Mouse (Mus musculus): Measurements from ENCODE around the gene Vac14. TPM values are rescaled to one million over a fixed set of nuclear protein-coding genes. Genes with fewer than 3 reads are reported as not detected.
A peak's percentile ranks its signal among the peaks of the same experiment; 100 is the strongest.

The Vac14 gene
- polyA plus RNA-seq, 1 experiment from 2014 or later = 20.1 TPM

DNA sequence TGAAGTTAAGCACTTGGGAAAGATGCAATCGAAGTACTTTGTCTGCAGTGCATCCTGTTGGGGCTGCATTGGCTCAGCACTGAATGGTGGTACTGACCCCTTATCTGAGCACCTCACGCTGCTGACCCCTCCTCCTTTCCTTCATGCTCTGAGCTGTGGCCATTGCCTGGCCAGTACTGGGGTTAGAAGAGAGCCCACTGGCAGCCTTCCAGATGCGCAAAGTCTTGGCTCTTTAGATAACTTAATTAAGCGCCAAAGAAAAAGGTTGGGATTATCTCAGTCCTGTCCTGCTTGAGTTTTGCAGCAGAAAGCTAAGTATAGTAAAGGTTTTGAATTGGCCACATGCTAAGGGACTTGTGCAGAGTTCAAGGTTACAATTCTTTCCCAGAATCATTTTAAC is 26.0 kb downstream of the Vac14 start:
- Histone ChIP-seq H3K27ac (ENCODE audit: low read length) (no peak overlapping the region), H3K4me3 (ENCODE audit: low read length) (no peak overlapping the region), H3K9ac (ENCODE audit: low read depth, low read length) (no peak overlapping the region), H3K4me1 (ENCODE audit: control insufficient read depth, insufficient read depth, low read length) (no peaks in the 10 kb centered on the region), H3K36me3 (ENCODE audit: control insufficient read depth, insufficient read depth, low read length) (peaks cover 2% of the 10 kb centered on the region; the same call in 1 of the 2 replicates), H3K4me2 (ENCODE audit: low read depth, low read length) (no peak overlapping the region), H3K27me3 (replicated peaks; ENCODE audit: control insufficient read depth, insufficient read depth, low read length) (no peaks in the 10 kb centered on the region), H3K9me3 (ENCODE audit: control insufficient read depth, low read length) (no peaks in the 10 kb centered on the region)
- 89% methylated on average over 4 of the region's 4 CpGs for WGBS
- no peak for ATAC-seq

DNA sequence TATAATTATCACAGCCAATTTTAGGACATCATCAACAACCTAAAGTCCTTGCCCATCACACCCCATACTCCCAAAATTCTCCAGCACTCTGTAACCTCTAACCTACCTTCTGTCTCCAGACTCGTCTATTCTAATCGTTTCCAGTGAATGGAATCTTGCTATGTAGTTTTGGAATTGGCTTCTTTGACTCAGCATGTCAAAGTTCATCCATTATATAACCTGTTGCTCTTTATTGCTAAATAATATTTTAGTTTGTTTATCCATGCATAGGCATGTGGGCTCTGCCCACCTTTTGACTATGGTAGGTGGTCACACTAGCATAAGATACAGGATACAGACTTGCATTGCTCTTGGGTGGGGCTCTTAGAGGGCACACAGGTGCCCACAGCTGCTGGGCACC is 26.5 kb downstream of the Vac14 start:
- 84% methylated on average over 2 of the region's 2 CpGs for WGBS
- no peaks in the 10 kb centered on the region for H3K27me3 ChIP-seq (replicated peaks; ENCODE audit: control insufficient read depth, insufficient read depth, low read length)
- no peak overlapping the region for H3K4me2 ChIP-seq (ENCODE audit: low read depth, low read length)
- H3K4me3 ChIP-seq (ENCODE audit: low read length) = no peak overlapping the region
- no peak for ATAC-seq
- H3K36me3 ChIP-seq (ENCODE audit: control insufficient read depth, insufficient read depth, low read length) = peaks cover 6% of the 10 kb centered on the region; the same call in 1 of the 2 replicates
- no peak overlapping the region for H3K27ac ChIP-seq (ENCODE audit: low read length)
- no peaks in the 10 kb centered on the region for H3K9me3 ChIP-seq (ENCODE audit: control insufficient read depth, low read length)
- no peak overlapping the region for H3K9ac ChIP-seq (ENCODE audit: low read depth, low read length)
- H3K4me1 ChIP-seq (ENCODE audit: control insufficient read depth, insufficient read depth, low read length) = no peaks in the 10 kb centered on the region

DNA sequence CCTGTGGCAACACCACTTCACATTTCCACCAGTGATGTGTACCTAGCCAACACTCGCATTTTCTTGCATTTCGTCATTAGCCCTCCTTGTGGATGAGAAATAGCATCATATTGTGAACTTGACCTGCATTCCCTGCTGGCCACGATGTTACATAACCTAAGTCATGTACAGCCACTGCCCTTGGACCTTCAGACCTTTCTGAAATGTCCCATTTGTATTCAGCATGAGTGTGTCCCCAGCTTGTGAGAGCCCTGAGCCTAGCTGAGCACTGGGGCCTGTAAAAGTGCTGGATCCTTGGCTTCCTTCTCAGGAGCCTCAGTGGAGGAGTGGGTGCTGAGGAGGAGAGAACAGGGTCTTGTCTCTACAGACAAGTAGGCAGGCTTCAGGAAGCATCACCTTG is 27.0 kb downstream of the Vac14 start:
- Histone ChIP-seq H3K4me3 (ENCODE audit: low read length) (no peak overlapping the region), H3K9me3 (ENCODE audit: control insufficient read depth, low read length) (no peaks in the 10 kb centered on the region), H3K36me3 (ENCODE audit: control insufficient read depth, insufficient read depth, low read length) (peaks cover 6% of the 10 kb centered on the region; the same call in 1 of the 2 replicates), H3K4me1 (ENCODE audit: control insufficient read depth, insufficient read depth, low read length) (no peaks in the 10 kb centered on the region), H3K9ac (ENCODE audit: low read depth, low read length) (no peak overlapping the region), H3K27ac (ENCODE audit: low read length) (no peak overlapping the region), H3K27me3 (replicated peaks; ENCODE audit: control insufficient read depth, insufficient read depth, low read length) (no peaks in the 10 kb centered on the region), H3K4me2 (ENCODE audit: low read depth, low read length) (no peak overlapping the region)
- no peak for ATAC-seq
- 95% methylated on average over 3 of the region's 3 CpGs for WGBS

DNA sequence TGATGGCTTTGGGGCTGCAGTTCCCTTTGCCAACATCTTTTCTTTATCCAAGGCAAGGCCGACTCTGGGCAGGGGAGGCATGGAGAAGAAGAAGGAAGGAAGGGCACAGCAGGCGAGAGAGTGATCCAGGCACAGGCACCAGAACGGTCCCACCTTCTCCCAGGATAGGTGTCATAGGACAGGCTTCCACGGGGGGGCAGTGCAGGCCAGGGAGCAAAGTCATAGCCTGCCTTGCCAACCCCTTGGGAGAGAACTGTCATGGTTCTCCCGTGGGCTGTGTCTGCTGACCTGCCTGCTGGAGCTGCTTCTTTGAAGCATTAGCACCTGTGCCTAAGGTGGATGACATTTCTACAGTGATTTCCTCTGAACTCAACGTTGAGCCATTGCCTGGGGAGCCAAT is 27.7 kb downstream of the Vac14 start:
- Histone ChIP-seq H3K4me3 (ENCODE audit: low read length) (no peak overlapping the region), H3K4me1 (ENCODE audit: control insufficient read depth, insufficient read depth, low read length) (no peaks in the 10 kb centered on the region), H3K27ac (ENCODE audit: low read length) (no peak overlapping the region), H3K9me3 (ENCODE audit: control insufficient read depth, low read length) (no peaks in the 10 kb centered on the region), H3K4me2 (ENCODE audit: low read depth, low read length) (no peak overlapping the region), H3K36me3 (ENCODE audit: control insufficient read depth, insufficient read depth, low read length) (peaks cover 6% of the 10 kb centered on the region; the same call in 1 of the 2 replicates), H3K27me3 (replicated peaks; ENCODE audit: control insufficient read depth, insufficient read depth, low read length) (no peaks in the 10 kb centered on the region), H3K9ac (ENCODE audit: low read depth, low read length) (no peak overlapping the region)
- ATAC-seq = peak; percentile 76; the same call in 1 of the 2 replicates
- 39% methylated on average over 6 of the region's 6 CpGs for WGBS

DNA sequence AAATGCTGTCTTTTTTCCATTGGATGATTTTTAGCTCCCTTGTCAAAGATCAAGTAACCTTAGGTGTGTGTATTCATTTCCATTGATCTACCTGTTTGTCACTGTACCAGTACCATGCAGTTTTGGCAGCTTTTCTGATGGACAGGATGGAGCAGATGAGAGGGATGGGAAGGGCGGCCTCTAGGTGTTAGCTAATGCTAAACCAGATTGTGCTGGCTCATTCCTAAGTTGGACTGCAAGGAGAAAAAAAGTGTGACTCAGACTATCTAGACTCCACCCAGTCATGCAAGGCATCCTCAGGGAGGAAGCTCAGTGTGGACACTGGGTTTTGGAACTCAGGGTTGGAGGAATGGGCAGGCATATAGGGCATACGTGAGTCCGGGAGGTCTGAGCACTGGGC is 30.2 kb downstream of the Vac14 start:
- H3K4me3 ChIP-seq (ENCODE audit: low read length) = no peak overlapping the region
- 95% methylated on average over 3 of the region's 3 CpGs for WGBS
- H3K4me2 ChIP-seq (ENCODE audit: low read depth, low read length) = no peak overlapping the region
- no peak overlapping the region for H3K27ac ChIP-seq (ENCODE audit: low read length)
- H3K27me3 ChIP-seq (replicated peaks; ENCODE audit: control insufficient read depth, insufficient read depth, low read length) = no peaks in the 10 kb centered on the region
- no peak for ATAC-seq
- H3K4me1 ChIP-seq (ENCODE audit: control insufficient read depth, insufficient read depth, low read length) = no peaks in the 10 kb centered on the region
- peaks cover 6% of the 10 kb centered on the region; the same call in 1 of the 2 replicates for H3K36me3 ChIP-seq (ENCODE audit: control insufficient read depth, insufficient read depth, low read length)
- no peaks in the 10 kb centered on the region for H3K9me3 ChIP-seq (ENCODE audit: control insufficient read depth, low read length)
- H3K9ac ChIP-seq (ENCODE audit: low read depth, low read length) = no peak overlapping the region

DNA sequence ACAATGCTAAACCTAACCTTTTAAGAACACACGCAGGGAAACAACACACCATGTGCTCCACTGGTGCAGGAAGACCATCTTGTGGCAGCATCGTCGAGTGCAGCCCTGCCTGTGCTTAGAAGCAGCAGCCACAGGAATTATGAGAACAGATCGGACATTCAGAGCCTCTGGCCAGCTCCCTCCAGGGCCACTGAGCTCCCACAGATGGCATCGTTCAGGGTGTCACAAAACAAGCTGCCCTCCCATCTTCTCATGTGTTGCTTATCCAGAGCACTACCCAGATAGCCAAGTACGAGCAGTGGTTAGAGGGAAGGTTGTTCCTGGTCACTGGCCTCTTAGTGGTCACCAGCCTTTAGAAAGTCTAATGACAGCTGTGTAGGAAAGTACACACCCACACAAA is 30.9 kb downstream of the Vac14 start:
- H3K9ac ChIP-seq (ENCODE audit: low read depth, low read length) = no peak overlapping the region
- no peak overlapping the region for H3K4me3 ChIP-seq (ENCODE audit: low read length)
- no peak overlapping the region for H3K4me2 ChIP-seq (ENCODE audit: low read depth, low read length)
- no peak overlapping the region for H3K27ac ChIP-seq (ENCODE audit: low read length)
- H3K27me3 ChIP-seq (replicated peaks; ENCODE audit: control insufficient read depth, insufficient read depth, low read length) = no peaks in the 10 kb centered on the region
- H3K36me3 ChIP-seq (ENCODE audit: control insufficient read depth, insufficient read depth, low read length) = peaks cover 6% of the 10 kb centered on the region; the same call in 1 of the 2 replicates
- ATAC-seq = no peak
- WGBS = 90% methylated on average over 6 of the region's 6 CpGs
- H3K9me3 ChIP-seq (ENCODE audit: control insufficient read depth, low read length) = no peaks in the 10 kb centered on the region
- H3K4me1 ChIP-seq (ENCODE audit: control insufficient read depth, insufficient read depth, low read length) = no peaks in the 10 kb centered on the region

DNA sequence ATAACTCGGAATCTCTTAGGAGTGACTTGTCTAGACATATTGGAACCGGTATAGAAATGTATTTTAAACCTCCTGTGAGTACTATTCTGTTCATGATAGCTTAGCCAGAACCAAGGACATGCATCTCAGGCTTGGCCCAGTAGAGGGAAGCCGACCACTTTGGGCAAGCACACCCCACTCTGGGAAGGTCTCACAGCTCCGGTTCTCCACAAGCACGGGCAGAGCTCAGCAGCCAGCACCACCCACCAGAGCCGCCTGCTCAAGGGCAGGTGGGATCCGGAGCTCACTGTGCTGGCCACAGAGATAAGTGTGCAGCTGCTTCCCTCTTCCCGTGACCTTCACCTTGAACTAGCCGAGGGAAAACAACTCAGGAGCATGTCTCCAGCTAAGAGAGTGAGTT is 32.5 kb downstream of the Vac14 start:
- Histone ChIP-seq H3K36me3 (ENCODE audit: control insufficient read depth, insufficient read depth, low read length) (peaks cover 6% of the 10 kb centered on the region; the same call in 1 of the 2 replicates), H3K4me1 (ENCODE audit: control insufficient read depth, insufficient read depth, low read length) (no peaks in the 10 kb centered on the region), H3K27ac (ENCODE audit: low read length) (no peak overlapping the region), H3K9me3 (ENCODE audit: control insufficient read depth, low read length) (no peaks in the 10 kb centered on the region), H3K4me2 (ENCODE audit: low read depth, low read length) (no peak overlapping the region), H3K4me3 (ENCODE audit: low read length) (no peak overlapping the region), H3K27me3 (replicated peaks; ENCODE audit: control insufficient read depth, insufficient read depth, low read length) (no peaks in the 10 kb centered on the region), H3K9ac (ENCODE audit: low read depth, low read length) (no peak overlapping the region)
- WGBS = 84% methylated on average over 9 of the region's 9 CpGs
- ATAC-seq = no peak

DNA sequence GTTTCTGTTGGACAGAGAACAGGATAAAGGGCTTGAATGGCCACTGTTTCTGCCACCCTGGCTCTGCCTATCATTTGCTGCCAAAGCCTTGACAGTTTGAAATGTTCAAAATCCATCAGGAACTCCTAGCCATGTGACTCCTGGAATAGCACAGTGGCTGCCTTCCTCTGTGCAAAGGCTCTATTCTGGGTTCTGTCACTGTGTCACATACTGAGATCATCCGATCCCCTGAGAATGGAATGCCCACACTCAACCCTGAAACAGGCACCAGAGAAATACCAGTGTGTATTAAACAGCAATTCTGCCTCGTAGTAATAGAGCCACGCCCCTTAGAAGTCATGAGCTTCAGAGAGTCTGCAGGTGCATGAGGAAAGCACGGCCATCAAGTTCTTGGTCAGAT is 33.5 kb downstream of the Vac14 start:
- no peak overlapping the region for H3K9ac ChIP-seq (ENCODE audit: low read depth, low read length)

DNA sequence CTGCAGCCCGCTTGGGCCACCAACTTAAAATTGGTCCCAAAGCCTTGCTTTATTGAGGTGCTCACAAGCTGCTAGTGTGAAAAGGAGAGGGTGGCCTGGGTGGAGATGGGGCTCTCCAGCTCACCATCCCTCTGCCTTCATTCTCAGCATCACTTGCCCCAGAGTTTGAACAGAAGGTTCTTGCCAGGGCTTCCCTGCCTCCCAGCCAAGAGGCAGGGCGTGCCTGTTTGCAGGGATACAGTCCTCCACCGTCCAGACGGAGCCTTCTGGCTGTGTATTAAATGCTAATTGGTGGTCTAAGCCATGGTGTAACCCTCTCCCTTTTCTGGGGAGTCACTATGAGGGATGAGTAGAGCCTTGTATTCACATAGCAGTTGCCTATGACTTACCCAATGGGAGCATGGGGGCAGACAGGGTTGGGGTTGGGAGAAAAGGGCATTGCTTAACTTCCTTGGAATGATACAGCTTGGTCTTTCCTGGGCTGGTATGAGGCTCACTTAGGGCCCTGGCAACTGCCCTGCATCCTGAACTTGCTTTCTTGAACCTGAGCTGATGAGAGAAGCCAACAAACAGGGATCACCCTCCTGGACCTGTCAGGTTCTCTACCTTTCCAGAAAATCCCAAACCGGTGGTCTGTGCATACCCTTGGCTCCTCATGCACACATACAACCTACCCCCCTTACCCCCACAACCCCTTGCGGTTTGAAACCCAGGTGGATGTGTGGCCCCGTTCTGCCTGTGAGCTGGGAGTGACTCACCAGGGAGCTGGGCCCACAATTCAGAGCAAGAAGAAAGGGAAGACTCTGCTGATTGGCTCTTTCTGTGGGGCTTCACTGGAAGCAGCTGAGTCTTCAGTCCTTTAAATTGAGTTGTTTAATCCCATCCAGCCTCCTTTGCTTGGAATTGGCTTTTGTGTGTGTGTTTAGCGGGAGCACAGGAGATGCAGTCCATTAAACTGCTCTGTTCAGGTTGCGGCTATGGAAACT is 36.0 kb downstream of the Vac14 start:
- no peaks in the 10 kb centered on the region for H3K27me3 ChIP-seq (replicated peaks; ENCODE audit: control insufficient read depth, insufficient read depth, low read length)
- ATAC-seq = no peak
- WGBS = 91% methylated on average over 9 of the region's 9 CpGs
- no peak overlapping the region for H3K4me2 ChIP-seq (ENCODE audit: low read depth, low read length)
- no peak overlapping the region for H3K9ac ChIP-seq (ENCODE audit: low read depth, low read length)
- peaks cover 5% of the 10 kb centered on the region; the same call in 1 of the 2 replicates for H3K36me3 ChIP-seq (ENCODE audit: control insufficient read depth, insufficient read depth, low read length)
- no peaks in the 10 kb centered on the region for H3K9me3 ChIP-seq (ENCODE audit: control insufficient read depth, low read length)
- H3K4me3 ChIP-seq (ENCODE audit: low read length) = no peak overlapping the region
- H3K4me1 ChIP-seq (ENCODE audit: control insufficient read depth, insufficient read depth, low read length) = no peaks in the 10 kb centered on the region
- H3K27ac ChIP-seq (ENCODE audit: low read length) = no peak overlapping the region

More for the DNA sequence above, 33.5 kb downstream of the Vac14 start:
- H3K4me3 ChIP-seq (ENCODE audit: low read length) = no peak overlapping the region
- 81% methylated on average over 4 of the region's 4 CpGs for WGBS
- peaks cover 6% of the 10 kb centered on the region; the same call in 1 of the 2 replicates for H3K36me3 ChIP-seq (ENCODE audit: control insufficient read depth, insufficient read depth, low read length)
- H3K9me3 ChIP-seq (ENCODE audit: control insufficient read depth, low read length) = no peaks in the 10 kb centered on the region
- no peaks in the 10 kb centered on the region for H3K4me1 ChIP-seq (ENCODE audit: control insufficient read depth, insufficient read depth, low read length)
- no peak overlapping the region for H3K27ac ChIP-seq (ENCODE audit: low read length)
- H3K27me3 ChIP-seq (replicated peaks; ENCODE audit: control insufficient read depth, insufficient read depth, low read length) = no peaks in the 10 kb centered on the region
- H3K4me2 ChIP-seq (ENCODE audit: low read depth, low read length) = no peak overlapping the region
- no peak for ATAC-seq
